Mouse (Mus musculus): ENCODE results near the gene Gbe1. TPM values are rescaled to one million over a fixed set of nuclear protein-coding genes. Genes with fewer than 3 reads are reported as not detected.

Gene Gbe1
- total RNA-seq, 2 experiments from 2014 or later, result 43.6 to 54.2 TPM

DNA sequence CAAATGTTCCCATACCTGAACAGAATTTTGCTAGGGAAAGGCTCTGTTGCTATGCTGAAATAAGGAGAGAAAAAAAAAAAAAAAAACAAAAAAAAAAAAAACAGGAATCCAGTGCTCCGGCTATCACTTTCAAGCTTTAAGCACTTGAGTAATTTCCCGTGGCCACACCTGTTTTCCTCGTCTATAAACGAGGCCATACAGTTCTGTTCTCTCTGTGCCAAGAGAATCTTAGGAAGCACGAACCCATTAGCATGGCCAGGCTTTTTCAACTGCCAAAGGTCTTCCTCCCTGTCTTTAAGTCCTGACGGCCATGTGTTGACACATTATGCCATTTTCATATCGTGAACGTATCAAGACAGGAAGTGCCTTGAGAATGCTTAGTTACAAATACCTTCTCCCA is 248.8 kb downstream of the Gbe1 start:
- no peak for ATAC-seq (replicated peaks; ENCODE audit: poor library complexity)

DNA sequence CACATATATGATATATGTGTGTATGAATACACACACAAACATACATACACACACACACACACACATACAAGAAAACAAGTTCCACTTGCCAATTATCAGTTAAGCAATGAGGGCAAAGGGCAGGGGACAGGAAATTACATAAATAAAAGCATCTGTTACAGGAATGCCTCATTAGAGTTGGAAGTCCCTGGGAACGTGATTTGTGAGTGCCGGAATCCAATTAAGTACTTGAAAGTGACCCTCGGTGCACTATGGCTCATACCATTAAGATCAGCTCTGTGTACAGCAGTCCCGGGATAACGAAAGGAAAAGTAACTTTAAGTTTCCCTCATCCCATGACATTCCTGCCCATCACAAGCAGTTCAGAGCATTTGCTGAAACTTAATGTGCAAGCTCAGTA is 249.7 kb downstream of the Gbe1 start:
- ATAC-seq (replicated peaks; ENCODE audit: poor library complexity), result no peak

DNA sequence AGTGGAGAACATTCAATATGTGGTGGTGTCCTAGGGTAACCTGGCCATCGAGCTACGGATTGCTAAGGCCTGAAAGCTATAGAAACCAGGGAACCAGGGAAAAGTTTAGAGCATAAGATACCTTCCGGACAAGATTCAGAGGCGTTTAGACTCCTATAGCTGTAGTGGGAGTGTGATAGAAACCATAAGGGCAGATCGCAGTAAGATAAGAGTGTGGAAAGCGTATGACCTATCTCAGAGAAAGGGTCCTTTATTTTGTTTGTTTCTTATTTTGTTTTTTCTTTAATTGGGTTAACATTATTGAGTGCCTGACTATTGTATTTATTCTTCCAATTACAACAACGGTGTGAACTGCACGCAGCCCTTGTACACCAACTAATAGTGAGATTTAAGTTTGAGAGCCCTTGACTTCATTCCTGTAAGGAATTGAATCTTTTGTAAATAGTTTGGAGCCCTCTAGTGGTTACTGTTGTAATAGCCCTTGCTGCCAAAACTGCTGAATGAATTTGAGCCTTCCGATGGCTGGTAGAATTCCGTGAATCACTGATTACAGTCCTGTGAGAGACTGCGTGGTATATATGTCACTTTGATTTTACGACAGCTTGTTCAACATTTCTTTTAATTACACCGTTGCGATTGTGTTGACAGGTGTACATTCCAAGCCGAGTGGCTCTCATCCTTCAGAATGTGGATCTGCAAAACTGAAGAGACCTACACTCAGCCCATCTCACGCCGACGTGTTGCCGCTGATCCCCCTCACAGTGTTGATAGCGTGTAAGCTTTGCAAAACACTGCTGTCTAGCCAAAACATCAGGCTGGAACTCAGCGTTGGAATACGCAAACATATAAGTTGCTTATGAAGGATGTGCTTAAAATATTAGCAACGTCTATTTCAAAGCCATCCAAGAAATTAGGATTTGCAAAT is 254.9 kb downstream of the Gbe1 start:
- peak; percentile 95 for ATAC-seq (replicated peaks; ENCODE audit: poor library complexity)

DNA sequence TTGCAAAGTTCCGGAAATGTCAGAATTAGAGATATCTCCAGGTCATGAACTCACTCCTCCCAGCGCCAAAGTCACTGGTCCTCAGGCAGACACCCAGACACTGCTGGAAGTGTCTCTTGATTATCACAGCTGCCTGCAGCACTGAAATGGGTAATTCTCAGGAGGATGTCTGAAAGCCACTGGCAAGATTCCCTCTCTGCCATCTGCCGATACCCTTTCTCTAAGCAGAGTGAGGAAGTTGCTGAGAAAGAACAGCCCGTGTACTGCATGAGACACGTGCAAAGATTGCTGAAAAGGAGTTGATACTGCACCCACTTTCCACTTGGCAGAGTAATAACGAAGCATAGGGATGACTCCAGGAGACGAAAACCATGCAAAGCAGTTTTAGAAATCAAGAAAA is 272.2 kb downstream of the Gbe1 start:
- no peak for ATAC-seq (replicated peaks; ENCODE audit: poor library complexity)

DNA sequence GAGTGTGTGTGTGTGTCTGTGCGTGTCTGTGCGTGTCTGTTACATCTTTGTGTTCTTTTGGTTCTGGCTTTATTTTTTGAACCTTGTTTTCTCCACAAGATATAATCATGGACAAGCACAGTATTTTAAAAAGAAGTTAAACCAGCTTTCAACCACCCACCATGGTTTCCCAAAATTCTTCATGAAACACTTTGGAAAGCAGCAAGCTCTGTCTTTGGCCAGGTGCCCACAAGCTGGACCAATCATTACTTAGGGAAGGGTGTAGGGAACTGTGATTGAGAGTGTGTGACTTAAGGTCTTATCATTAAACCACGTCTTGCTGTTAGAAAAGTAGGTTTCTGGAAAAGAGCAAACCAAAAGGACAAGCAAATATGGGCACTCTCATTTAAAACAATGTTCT is 288.6 kb downstream of the Gbe1 start:
- no peak for ATAC-seq (replicated peaks; ENCODE audit: poor library complexity)

DNA sequence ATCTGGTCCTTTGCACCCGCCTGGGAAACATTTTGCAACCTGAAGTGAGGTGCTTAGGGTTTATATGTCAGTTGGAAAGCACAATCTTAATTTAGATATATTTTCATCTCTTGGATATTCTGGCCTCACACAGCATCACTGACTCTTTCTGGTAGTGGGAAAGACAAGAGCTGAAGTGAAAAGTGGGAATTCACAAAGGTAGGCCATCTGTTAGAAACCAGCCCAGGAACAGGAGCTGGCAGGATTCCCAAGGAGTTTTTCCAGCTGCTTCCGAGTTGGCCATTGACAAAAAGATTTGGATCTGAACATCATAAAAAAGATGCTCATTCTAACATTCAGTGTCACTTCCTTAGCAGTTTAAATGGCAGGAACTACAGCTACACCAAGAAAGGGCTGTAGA is 294.6 kb downstream of the Gbe1 start:
- no peak for ATAC-seq (replicated peaks; ENCODE audit: poor library complexity)

DNA sequence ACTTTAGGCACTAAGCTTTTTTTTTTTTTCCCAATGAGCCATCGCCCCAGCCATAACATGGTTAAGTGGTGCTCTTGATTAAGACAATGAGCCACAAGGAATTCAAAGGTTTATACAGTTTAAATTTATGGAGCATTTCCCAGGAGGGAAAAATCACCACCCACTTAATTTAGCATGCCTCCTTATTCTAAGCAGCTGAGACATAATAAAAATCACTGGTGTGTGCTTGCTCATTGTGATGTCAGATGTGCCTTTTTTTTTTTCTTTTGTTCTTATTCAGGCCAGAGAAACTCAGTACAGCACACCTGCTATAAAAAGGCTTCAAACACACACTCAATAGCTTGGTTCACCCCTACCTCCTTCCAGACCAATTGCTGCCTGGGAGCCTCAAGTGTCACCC is 303.9 kb downstream of the Gbe1 start:
- no peak for ATAC-seq (replicated peaks; ENCODE audit: poor library complexity)

DNA sequence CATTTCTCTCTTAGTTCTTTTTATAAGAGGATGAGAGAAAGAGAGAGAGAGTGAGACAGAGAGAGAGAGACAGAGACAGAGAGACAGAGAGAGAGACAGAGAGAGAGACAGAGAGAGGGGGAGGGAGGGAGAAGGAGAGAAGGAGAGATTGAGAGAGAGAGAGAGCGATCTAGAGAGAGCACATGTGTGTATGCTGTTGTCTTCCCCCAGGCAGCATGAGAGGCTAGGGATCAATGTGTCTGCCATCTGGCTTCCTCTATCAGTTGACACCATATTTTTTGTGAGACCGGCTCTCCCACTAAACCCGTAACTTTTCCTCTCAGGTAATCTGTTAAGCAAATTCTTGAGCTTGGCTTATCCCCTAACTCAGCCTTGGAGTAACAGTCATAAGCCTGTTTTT is 304.4 kb downstream of the Gbe1 start:
- ATAC-seq (replicated peaks; ENCODE audit: poor library complexity), result no peak
